ENCODE assay signal across 35 mouse cellular contexts in genomic region chr2:146073300-146073699, GRCm38 (mm10).
DNase-seq lines count a peak whose midpoint lies in the region; ATAC-seq lines count a peak whose summit lies in the region.
"Had no signal": no experiment of that assay in that cellular context is flagged by ENCODE, and none has a peak within 500 bp of the region (broad histone marks: within the 10 kb centered on the region; RNA-seq: fewer than 3 reads in every experiment).

No protein-coding gene starts in this region.

- H3K27ac ChIP-seq in embryonic facial prominence, embryonic 14.5 days (replicated peaks; ENCODE audit: low read depth, low read length) = no peak overlapping the region
- no peak overlapping the region for H3K27ac ChIP-seq in embryonic facial prominence, embryonic 10.5 days (replicated peaks)
- peak overlapping the region; percentile 71 for H3K27ac ChIP-seq in midbrain, embryonic 10.5 days (replicated peaks)
- no peak overlapping the region for H3K27ac ChIP-seq in midbrain, embryonic 15.5 days
- H3K27ac ChIP-seq: embryonic facial prominence, embryonic 13.5 days; forebrain, embryonic 12.5 days; hindbrain, postnatal 0 days; intestine, embryonic 15.5 days; limb, embryonic 10.5 days; limb, embryonic 15.5 days; liver, embryonic 13.5 days; stomach, postnatal 0 days had no signal

- no peaks in the 10 kb centered on the region for H3K4me1 ChIP-seq in embryonic facial prominence, embryonic 14.5 days (ENCODE audit: control insufficient read depth, insufficient read depth, low read length)
- peaks cover 17% of the 10 kb centered on the region; the same call in 1 of the 2 replicates for H3K4me1 ChIP-seq in embryonic facial prominence, embryonic 10.5 days
- H3K4me1 ChIP-seq in midbrain, embryonic 10.5 days = peaks cover 30% of the 10 kb centered on the region
- H3K4me1 ChIP-seq in midbrain, embryonic 15.5 days = 0 out of 2 replicates have a peak, but pooled peaks cover 9% of the 10 kb centered on the region
- H3K4me1 ChIP-seq: embryonic facial prominence, embryonic 13.5 days; heart, embryonic 12.5 days; intestine, embryonic 15.5 days; limb, embryonic 15.5 days; liver, embryonic 13.5 days; megakaryocyte, embryonic 14.5 days had no signal

- no peak overlapping the region for H3K4me3 ChIP-seq in embryonic facial prominence, embryonic 14.5 days (ENCODE audit: low read depth, low read length)
- H3K4me3 ChIP-seq in embryonic facial prominence, embryonic 10.5 days = no peak overlapping the region
- H3K4me3 ChIP-seq in midbrain, embryonic 10.5 days = no peak overlapping the region
- no peak overlapping the region for H3K4me3 ChIP-seq in midbrain, embryonic 15.5 days
- H3K4me3 ChIP-seq: embryonic facial prominence, embryonic 13.5 days; erythroblast, embryonic 14.5 days; forebrain, embryonic 12.5 days; heart, embryonic 12.5 days; intestine, embryonic 15.5 days; limb, embryonic 10.5 days; limb, embryonic 15.5 days; liver, embryonic 13.5 days; megakaryocyte, embryonic 14.5 days had no signal

- 40% methylated on average over 6 of the region's 6 CpGs for WGBS in embryonic facial prominence, embryonic 14.5 days
- WGBS in embryonic facial prominence, embryonic 10.5 days = 30% methylated on average over 6 of the region's 6 CpGs
- WGBS in midbrain, embryonic 10.5 days = 24% methylated on average over 6 of the region's 6 CpGs
- 21% methylated on average over 6 of the region's 6 CpGs for WGBS in midbrain, embryonic 15.5 days

- ATAC-seq in embryonic facial prominence, embryonic 14.5 days (ENCODE audit: low read depth) = peak; percentile 55; the same call in 1 of the 2 replicates
- no peak for ATAC-seq in midbrain, embryonic 15.5 days (replicated peaks)
- ATAC-seq: hindbrain, postnatal 0 days; intestine, embryonic 15.5 days; lung, postnatal 0 days; Patski had no signal

- no peaks in the 10 kb centered on the region for H3K27me3 ChIP-seq in embryonic facial prominence, embryonic 14.5 days (replicated peaks; ENCODE audit: control insufficient read depth, insufficient read depth, low read length)
- no peaks in the 10 kb centered on the region for H3K27me3 ChIP-seq in embryonic facial prominence, embryonic 10.5 days (replicated peaks; ENCODE audit: low read depth, poor library complexity, severe bottlenecking)
- no peaks in the 10 kb centered on the region for H3K27me3 ChIP-seq in midbrain, embryonic 10.5 days (ENCODE audit: low read depth, poor library complexity, severe bottlenecking)
- H3K27me3 ChIP-seq in midbrain, embryonic 15.5 days (replicated peaks) = no peaks in the 10 kb centered on the region
- H3K27me3 ChIP-seq: embryonic facial prominence, embryonic 13.5 days; forebrain, embryonic 12.5 days; heart, embryonic 12.5 days; intestine, embryonic 15.5 days; limb, embryonic 15.5 days; liver, embryonic 13.5 days had no signal

- no peak overlapping the region for H3K4me2 ChIP-seq in embryonic facial prominence, embryonic 14.5 days (ENCODE audit: low read depth, low read length)
- no peak overlapping the region for H3K4me2 ChIP-seq in midbrain, embryonic 15.5 days
- H3K4me2 ChIP-seq: embryonic facial prominence, embryonic 13.5 days; forebrain, embryonic 12.5 days; heart, embryonic 12.5 days; intestine, embryonic 15.5 days; limb, embryonic 15.5 days; liver, embryonic 13.5 days had no signal

- H3K9ac ChIP-seq in embryonic facial prominence, embryonic 14.5 days (ENCODE audit: low read depth, low read length) = no peak overlapping the region
- no peak overlapping the region for H3K9ac ChIP-seq in midbrain, embryonic 15.5 days
- H3K9ac ChIP-seq: embryonic facial prominence, embryonic 13.5 days; forebrain, embryonic 12.5 days; heart, embryonic 12.5 days; intestine, embryonic 15.5 days; limb, embryonic 15.5 days; liver, embryonic 13.5 days had no signal

- H3K9me3 ChIP-seq in embryonic facial prominence, embryonic 14.5 days (ENCODE audit: control insufficient read depth, low read length) = no peaks in the 10 kb centered on the region
- H3K9me3 ChIP-seq in embryonic facial prominence, embryonic 10.5 days = no peaks in the 10 kb centered on the region
- no peaks in the 10 kb centered on the region for H3K9me3 ChIP-seq in midbrain, embryonic 10.5 days (replicated peaks)
- no peaks in the 10 kb centered on the region for H3K9me3 ChIP-seq in midbrain, embryonic 15.5 days
- H3K9me3 ChIP-seq: embryonic facial prominence, embryonic 13.5 days; forebrain, embryonic 12.5 days; heart, embryonic 12.5 days; intestine, embryonic 15.5 days; limb, embryonic 10.5 days; limb, embryonic 15.5 days; liver, embryonic 13.5 days; megakaryocyte, embryonic 14.5 days had no signal

- no peak for DNase-seq in embryonic facial prominence, embryonic 14.5 days (ENCODE audit: low spot score)
- DNase-seq in embryonic facial prominence, embryonic 10.5 days (ENCODE audit: low spot score) = no peak
- DNase-seq in midbrain, embryonic 10.5 days (ENCODE audit: low spot score) = no peak
- peak; percentile 42 for DNase-seq in R1 (ENCODE audit: low read depth, low spot score)
- peak; percentile 47 for DNase-seq in mesoderm, embryonic 11.5 days (ENCODE audit: low read depth, low spot score)
- DNase-seq in gastrocnemius, postnatal 25 days = no peak
- DNase-seq: adrenal gland, postnatal 25 days; cerebellum, adult 18-20 months; cerebellum, postnatal 10 days; gastrocnemius, postnatal 14 days; heart, adult 18-20 months; heart, postnatal 4 days; kidney, adult 9 months; kidney, postnatal 10 days; layer of hippocampus, adult 9-11 months; liver, embryonic 13.5 days; lung, adult 18-20 months; lung, postnatal 4 days; right cerebral cortex, adult 18-20 months; right cerebral cortex, postnatal 4 days; thymus, adult 18-20 months; thymus, postnatal 25 days had no signal

- H3K36me3 ChIP-seq in embryonic facial prominence, embryonic 14.5 days (ENCODE audit: control insufficient read depth, insufficient read depth, low read length) = no peaks in the 10 kb centered on the region
- H3K36me3 ChIP-seq in embryonic facial prominence, embryonic 10.5 days (replicated peaks) = no peaks in the 10 kb centered on the region
- H3K36me3 ChIP-seq in midbrain, embryonic 10.5 days = no peaks in the 10 kb centered on the region
- H3K36me3 ChIP-seq in midbrain, embryonic 15.5 days (replicated peaks) = no peaks in the 10 kb centered on the region
- H3K36me3 ChIP-seq: embryonic facial prominence, embryonic 13.5 days; forebrain, embryonic 12.5 days; heart, embryonic 12.5 days; intestine, embryonic 15.5 days; limb, embryonic 10.5 days; limb, embryonic 15.5 days; liver, embryonic 13.5 days had no signal

Comparison
In these comparisons a context has a peak if more than half of its experiments do, and no peak if none do; other contexts are left out.
1. DNase-seq: peak in R1 (single experiment) and mesoderm, embryonic 11.5 days (single experiment); none in embryonic facial prominence, embryonic 14.5 days (single experiment), embryonic facial prominence, embryonic 10.5 days (single experiment), midbrain, embryonic 10.5 days (single experiment) and gastrocnemius, postnatal 25 days (single experiment).